ENCODE assay signal across 29 mouse cellular contexts in the genomic region with DNA sequence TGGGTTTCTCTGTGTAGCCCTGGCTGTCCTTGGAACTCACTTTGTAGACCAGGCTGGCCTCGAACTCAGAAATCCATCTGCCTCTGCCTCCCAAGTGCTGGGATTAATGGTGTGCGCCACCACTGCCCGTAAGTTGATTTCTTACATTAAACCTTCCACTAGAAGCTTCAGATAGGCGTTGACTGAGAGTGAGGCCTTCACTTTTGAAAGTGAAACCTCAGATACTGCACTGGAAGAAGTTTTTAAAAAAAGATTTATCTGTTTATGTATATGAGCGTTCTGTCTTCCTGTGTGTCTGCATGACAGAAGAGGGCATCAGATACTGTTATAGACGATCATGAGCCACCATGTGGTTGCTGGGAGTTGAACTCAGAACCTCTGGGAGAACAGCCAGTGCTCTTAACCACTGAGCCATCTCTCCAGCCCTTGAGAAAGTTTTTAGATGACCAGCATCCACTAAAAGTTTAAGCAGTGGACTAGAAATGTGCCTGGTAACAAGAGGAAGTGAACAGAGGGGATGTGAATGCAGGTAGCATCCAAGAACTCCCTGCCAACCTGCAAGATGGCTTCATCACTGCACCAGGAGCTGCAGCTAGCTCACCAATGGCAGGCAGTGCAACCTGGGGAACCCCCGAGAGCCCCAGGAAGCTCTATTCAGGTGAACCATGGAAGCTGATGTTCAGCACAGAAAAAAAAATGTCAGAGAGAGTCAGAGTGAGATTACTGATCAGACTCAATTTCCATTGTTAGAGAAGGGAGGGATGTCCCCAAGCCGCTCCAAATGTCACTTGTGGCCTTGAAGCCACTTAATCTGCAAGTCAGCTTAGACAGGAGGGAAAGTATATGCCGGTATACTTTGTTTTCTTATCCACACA. TPM values are rescaled to one million over a fixed set of nuclear protein-coding genes. Genes with fewer than 3 reads are reported as not detected.
DNase-seq lines count a peak whose midpoint lies in the region; ATAC-seq and TF ChIP-seq lines count a peak whose summit lies in the region.
"Had no signal": no experiment of that assay in that cellular context is flagged by ENCODE, and none has a peak within 500 bp of the region (broad histone marks: within the 10 kb centered on the region; RNA-seq: fewer than 3 reads in every experiment).

No protein-coding gene starts in this region.

- H3K4me1 ChIP-seq in MEL (ENCODE audit: control insufficient read depth in 1 of 2, insufficient read depth in 2 of 2, low read length in 2 of 2): peaks cover 11 to 31% of the 10 kb centered on the region in 2 experiments
- H3K4me1 ChIP-seq in heart, embryonic 11.5 days (ENCODE audit: control insufficient read depth, insufficient read depth, low read length): no peaks in the 10 kb centered on the region
- H3K4me1 ChIP-seq: embryonic facial prominence, embryonic 13.5 days; forebrain, embryonic 12.5 days; forebrain, embryonic 15.5 days; hindbrain, embryonic 12.5 days; hindbrain, embryonic 15.5 days had no signal

- peak; percentile 25 for DNase-seq in A20 (ENCODE audit: low read depth, low spot score)
- peak; percentile 71 for DNase-seq in CD4-positive, CD25-positive, alpha-beta regulatory T cell, adult 2 months (ENCODE audit: low read depth, low spot score)
- peak; percentile 54 for DNase-seq in MEL (ENCODE audit: low read depth, low spot score)
- no peak for DNase-seq in ovary, postnatal 36 days (ENCODE audit: low spot score)
- no peak for DNase-seq in kidney, adult 18-20 months
- DNase-seq in adrenal gland, adult 8-10 months: no peak
- DNase-seq: adrenal gland, postnatal 10 days; adrenal gland, postnatal 36 days; cerebellum, adult 11 months; cerebellum, adult 2 months; cerebellum, postnatal 10 days; cerebellum, postnatal 36 days; embryo, embryonic 11 days; gastrocnemius, postnatal 10 days; gastrocnemius, postnatal 36 days; heart, adult 2 months; kidney, adult 8-10 months had no signal

- TF ChIP-seq RAD21 in MEL (IDR thresholded peaks at IDR 0.05; ENCODE audit: low read depth, low read length): no peak

- WGBS in heart, embryonic 11.5 days (ENCODE audit: insufficient replicate concordance): 68% methylated on average over 9 of the region's 9 CpGs

- no peaks in the 10 kb centered on the region for H3K9me3 ChIP-seq in MEL (replicated peaks; ENCODE audit: insufficient read depth, low read length)
- H3K9me3 ChIP-seq in heart, embryonic 11.5 days (replicated peaks; ENCODE audit: control insufficient read depth, low read length): no peaks in the 10 kb centered on the region
- H3K9me3 ChIP-seq: embryonic facial prominence, embryonic 10.5 days; embryonic facial prominence, embryonic 13.5 days; forebrain, embryonic 12.5 days; forebrain, embryonic 15.5 days; heart, embryonic 10.5 days; hindbrain, embryonic 12.5 days; hindbrain, embryonic 15.5 days had no signal

- TF ChIP-seq CTCF in MEL (IDR thresholded peaks at IDR 0.05 in 2 of 3, conservative IDR thresholded peaks at IDR 0.05 in 1 of 3; ENCODE audit: control insufficient read depth in 1 of 3, insufficient read depth in 1 of 3, low read depth in 2 of 3, low read length in 3 of 3, poor library complexity in 1 of 3, severe bottlenecking in 1 of 3): no peak

- no peak overlapping the region for H3K4me2 ChIP-seq in heart, embryonic 11.5 days
- H3K4me2 ChIP-seq: embryonic facial prominence, embryonic 13.5 days; forebrain, embryonic 12.5 days; forebrain, embryonic 15.5 days; hindbrain, embryonic 12.5 days; hindbrain, embryonic 15.5 days had no signal

- no peaks in the 10 kb centered on the region for H3K27me3 ChIP-seq in MEL (ENCODE audit: control insufficient read depth in 1 of 2, insufficient read depth in 2 of 2, low read length in 2 of 2)
- H3K27me3 ChIP-seq in heart, embryonic 11.5 days (ENCODE audit: control insufficient read depth, insufficient read depth, low read length): no peaks in the 10 kb centered on the region
- H3K27me3 ChIP-seq: embryonic facial prominence, embryonic 13.5 days; forebrain, embryonic 12.5 days; forebrain, embryonic 15.5 days; hindbrain, embryonic 12.5 days; hindbrain, embryonic 15.5 days; Patski had no signal

- ATAC-seq in inflammation-experienced regulatory T-cells, adult 6 months: peak; percentile 90
- no peak for ATAC-seq in heart, embryonic 11.5 days (replicated peaks; ENCODE audit: insufficient number of reproducible peaks, low FRiP score, low TSS enrichment)
- ATAC-seq: forebrain, embryonic 15.5 days; intestine, embryonic 16.5 days; Patski had no signal

- H3K4me3 ChIP-seq in MEL (ENCODE audit: control insufficient read depth in 1 of 2, insufficient read depth in 1 of 2, low read depth in 2 of 2, low read length in 2 of 2): peak overlapping the region in 1 of 2 experiments; percentile 11; a peak in 1 of 4 replicates
- H3K4me3 ChIP-seq in heart, embryonic 11.5 days (ENCODE audit: low read depth, low read length): no peak overlapping the region
- H3K4me3 ChIP-seq: embryonic facial prominence, embryonic 10.5 days; embryonic facial prominence, embryonic 13.5 days; erythroblast, embryonic 14.5 days; forebrain, embryonic 12.5 days; forebrain, embryonic 15.5 days; heart, adult 2 months; heart, embryonic 10.5 days; hindbrain, embryonic 12.5 days; hindbrain, embryonic 15.5 days had no signal

- H3K9ac ChIP-seq in MEL (ENCODE audit: control insufficient read depth, low read depth, low read length, poor library complexity, severe bottlenecking): no peak overlapping the region
- no peak overlapping the region for H3K9ac ChIP-seq in heart, embryonic 11.5 days (ENCODE audit: low read depth, low read length)
- H3K9ac ChIP-seq: embryonic facial prominence, embryonic 13.5 days; forebrain, embryonic 12.5 days; forebrain, embryonic 15.5 days; hindbrain, embryonic 12.5 days; hindbrain, embryonic 15.5 days had no signal

- no peak overlapping the region for H3K27ac ChIP-seq in MEL (ENCODE audit: control insufficient read depth, low read depth, low read length)
- H3K27ac ChIP-seq in heart, embryonic 11.5 days (ENCODE audit: low read depth, low read length): no peak overlapping the region
- H3K27ac ChIP-seq: embryonic facial prominence, embryonic 10.5 days; embryonic facial prominence, embryonic 13.5 days; forebrain, embryonic 12.5 days; forebrain, embryonic 15.5 days; heart, adult 2 months; heart, embryonic 10.5 days; hindbrain, embryonic 12.5 days; hindbrain, embryonic 15.5 days had no signal

- peaks cover 0 to 21% of the 10 kb centered on the region in 2 experiments; a peak in 2 of 4 replicates for H3K36me3 ChIP-seq in MEL (ENCODE audit: control insufficient read depth in 1 of 2, insufficient read depth in 2 of 2, low read length in 2 of 2)
- H3K36me3 ChIP-seq in heart, embryonic 11.5 days (ENCODE audit: control insufficient read depth, insufficient read depth, low read length): no peaks in the 10 kb centered on the region
- H3K36me3 ChIP-seq: embryonic facial prominence, embryonic 10.5 days; embryonic facial prominence, embryonic 13.5 days; forebrain, embryonic 12.5 days; forebrain, embryonic 15.5 days; heart, embryonic 10.5 days; hindbrain, embryonic 12.5 days; hindbrain, embryonic 15.5 days had no signal

- no peak for TF ChIP-seq POLR2A in MEL (IDR thresholded peaks at IDR 0.05; ENCODE audit: control insufficient read depth in 1 of 2, insufficient read depth in 1 of 2, low read depth in 1 of 2, low read length in 2 of 2, poor library complexity in 1 of 2)

- H3K79me2 ChIP-seq in MEL (ENCODE audit: control insufficient read depth, insufficient read depth, low read length, poor library complexity): no peaks in the 10 kb centered on the region

- TF ChIP-seq EP300 in MEL (IDR thresholded peaks at IDR 0.05; ENCODE audit: low read depth in 1 of 2, low read length in 2 of 2): no peak

TF ChIP-seq in MEL, 35 proteins besides CTCF, POLR2A, EP300 and RAD21:
- TF ChIP-seq USF2 (IDR thresholded peaks at IDR 0.05; ENCODE audit: borderline replicate concordance in 1 of 2, insufficient read depth in 1 of 2, low read depth in 1 of 2, low read length in 2 of 2) (no peak), TAL1 (IDR thresholded peaks at IDR 0.05; ENCODE audit: low read length) (no peak), ETS1 (IDR thresholded peaks at IDR 0.05; ENCODE audit: low read depth, low read length) (0 out of 2 replicates have a peak, but pooled peaks have one; percentile 11), MYC (IDR thresholded peaks at IDR 0.05; ENCODE audit: low read depth, low read length) (peak; percentile 56; the same call in 1 of the 2 replicates), ZMIZ1 (IDR thresholded peaks at IDR 0.05; ENCODE audit: low read depth, low read length) (no peak), RCOR1 (IDR thresholded peaks at IDR 0.05; ENCODE audit: low read depth, low read length) (no peak), CHD1 (IDR thresholded peaks at IDR 0.05; ENCODE audit: low read depth, low read length) (no peak), JUND (IDR thresholded peaks at IDR 0.05; ENCODE audit: low read depth, low read length) (no peak), GATA1 (IDR thresholded peaks at IDR 0.05; ENCODE audit: low read depth, low read length) (peak; percentile 39; the same call in 1 of the 2 replicates), POLR2AphosphoS2 (IDR thresholded peaks at IDR 0.05; ENCODE audit: low read length) (no peak), TBP (IDR thresholded peaks at IDR 0.05; ENCODE audit: low read depth, low read length) (peak; percentile 96), NELFE (IDR thresholded peaks at IDR 0.05; ENCODE audit: low read depth, low read length) (no peak), NRF1 (IDR thresholded peaks at IDR 0.05; ENCODE audit: insufficient read depth, low read depth, low read length, poor library complexity, severe bottlenecking) (no peak; the same call in 1 of the 2 replicates), KAT2A (conservative IDR thresholded peaks at IDR 0.05; ENCODE audit: low read depth, low read length) (no peak)

RNA-seq across cellular contexts. Expression of a gene that starts 23.1 kb away (rescaled TPM):
- total RNA-seq in MEL (2012; rRNA removed): 4.0 and 4.9 TPM in 2 replicates
- 1 to 10 TPM in 1 of 2 experiments, not detected in 1; 8.0 TPM for polyA plus RNA-seq in MEL (2012; ENCODE audit: insufficient read depth in 1 of 2, insufficient read length in 2 of 2, low read depth in 1 of 2, low replicate concordance in 2 of 2, missing spikeins in 1 of 2)
- 1 to 10 TPM in 2 of 3 experiments, under 1 TPM in 1; 0.28 to 3.0 (median 1.3) TPM for polyA plus RNA-seq in inflammation-experienced regulatory T-cells, adult 6 months (2017; shearing (Covaris generic))
- 13.9 and 18.4 TPM in 2 replicates for polyA plus RNA-seq in heart, embryonic 11.5 days (2014; fragmentation: Nextera tagmentation; extraction: Ambion mirVana)
- 1 to 10 TPM; 3.5 to 4.9 (median 4.4) TPM for total RNA-seq in adrenal gland, adult 8-10 months (2022)
- polyA plus RNA-seq: erythroblast, embryonic 14.5 days had no signal

RNA-seq across cellular contexts. Expression of a gene that starts 58.4 kb away (rescaled TPM):
- 38.9 and 45.5 TPM in 2 replicates for total RNA-seq in MEL (2012; rRNA removed)
- polyA plus RNA-seq in MEL (2012; ENCODE audit: insufficient read depth in 1 of 2, insufficient read length in 2 of 2, low read depth in 1 of 2, low replicate concordance in 2 of 2, missing spikeins in 1 of 2): 10 to 100 TPM; 49.3 to 58.3 TPM
- polyA plus RNA-seq in inflammation-experienced regulatory T-cells, adult 6 months (2017; shearing (Covaris generic)): 10 to 100 TPM; 24.2 to 29.7 (median 26.8) TPM
- polyA plus RNA-seq in heart, embryonic 11.5 days (2014; fragmentation: Nextera tagmentation; extraction: Ambion mirVana): 35.5 and 38.7 TPM in 2 replicates
- 10 to 100 TPM; 44.0 to 63.2 (median 51.9) TPM for total RNA-seq in adrenal gland, adult 8-10 months (2022)

Comparison
In these comparisons a context has a peak if more than half of its experiments do, and no peak if none do; other contexts are left out.
1. DNase-seq: peak in A20 (single experiment), CD4-positive, CD25-positive, alpha-beta regulatory T cell, adult 2 months (single experiment) and MEL (single experiment); none in ovary, postnatal 36 days (single experiment), kidney, adult 18-20 months (single experiment) and adrenal gland, adult 8-10 months (single experiment).